Mouse (Mus musculus) naive thymus-derived CD4-positive, alpha-beta T cell, adult 5 months (primary cell): Measurements from ENCODE around the gene Gamt. TPM values are rescaled to one million over a fixed set of nuclear protein-coding genes. Genes with fewer than 3 reads are reported as not detected.

Source experiments
- polyA plus RNA-seq: library from polyadenylated mRNA; unstranded; fragments of 100-300 nt; shearing (Covaris generic); gene quantifications from one replicate; pipeline ENCODE4 v1.2.1, GENCODE M21; 2017

The Gamt gene
- polyA plus RNA-seq: not detected

GRCm38 (mm10) chr10:80260642-80261584 is at the start of gene Gamt, which contains the start of gene Dazap1:
Gamt (minus strand) TSS chr10:80261012.
Dazap1 (plus strand) TSS chr10:80261486.

GRCm38 (mm10) chr10:80295618-80296425 is 35.0 kb upstream of the Gamt start, which contains the start of gene Apc2:
Apc2 (plus strand) TSS chr10:80295977.

DNA sequence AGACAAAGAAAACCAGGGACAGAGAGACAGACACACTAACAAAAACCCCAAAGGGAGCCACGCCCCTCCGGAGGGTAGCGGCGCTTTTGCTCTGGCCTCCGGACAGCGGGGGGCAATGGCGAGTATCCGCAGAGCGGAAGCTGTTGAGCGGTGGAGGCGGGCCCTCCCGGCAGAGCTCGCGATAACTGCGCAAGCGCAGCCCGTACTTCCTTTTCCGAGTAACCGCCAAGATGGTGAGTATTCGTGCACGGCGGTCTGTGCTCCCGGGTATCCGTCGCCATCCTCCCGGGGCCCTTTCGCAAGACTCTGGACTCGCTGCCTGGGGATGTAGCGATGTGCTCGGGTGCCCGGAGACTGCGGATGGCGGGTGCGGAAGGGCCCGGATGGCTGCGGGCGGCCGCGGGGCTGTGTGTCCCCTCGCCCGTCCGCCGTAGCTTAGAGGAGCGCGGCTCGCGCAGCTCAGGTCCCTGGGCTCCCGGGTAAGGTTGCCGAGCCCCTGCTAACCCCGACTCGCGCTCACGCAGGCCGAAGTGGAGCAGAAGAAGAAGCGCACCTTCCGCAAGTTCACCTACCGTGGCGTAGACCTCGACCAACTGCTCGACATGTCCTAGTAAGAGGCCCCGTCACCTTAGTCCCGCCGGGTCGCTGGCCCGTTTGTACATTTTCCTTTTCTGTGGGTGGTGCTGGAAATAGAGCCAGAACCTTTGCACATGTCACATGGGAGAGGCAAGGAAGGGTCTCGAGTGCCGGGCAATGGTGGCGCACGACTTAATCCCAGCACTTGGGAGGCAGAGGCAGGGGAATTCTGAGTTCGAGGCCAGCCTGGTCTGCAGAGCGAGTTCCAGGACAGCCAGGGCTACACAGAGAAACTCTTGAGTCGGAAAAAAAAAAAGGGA is 31.7 kb upstream of the Gamt start, which contains the start of gene Rps15:
Gene Rps15, plus strand, starts transcription at position 203 of the 896 bp plus-strand sequence.

GRCm38 (mm10) chr10:80248971-80249640 is 11.7 kb downstream of the Gamt start, which contains the start of gene Ndufs7:
Ndufs7 (plus strand) TSS chr10:80249121.

DNA sequence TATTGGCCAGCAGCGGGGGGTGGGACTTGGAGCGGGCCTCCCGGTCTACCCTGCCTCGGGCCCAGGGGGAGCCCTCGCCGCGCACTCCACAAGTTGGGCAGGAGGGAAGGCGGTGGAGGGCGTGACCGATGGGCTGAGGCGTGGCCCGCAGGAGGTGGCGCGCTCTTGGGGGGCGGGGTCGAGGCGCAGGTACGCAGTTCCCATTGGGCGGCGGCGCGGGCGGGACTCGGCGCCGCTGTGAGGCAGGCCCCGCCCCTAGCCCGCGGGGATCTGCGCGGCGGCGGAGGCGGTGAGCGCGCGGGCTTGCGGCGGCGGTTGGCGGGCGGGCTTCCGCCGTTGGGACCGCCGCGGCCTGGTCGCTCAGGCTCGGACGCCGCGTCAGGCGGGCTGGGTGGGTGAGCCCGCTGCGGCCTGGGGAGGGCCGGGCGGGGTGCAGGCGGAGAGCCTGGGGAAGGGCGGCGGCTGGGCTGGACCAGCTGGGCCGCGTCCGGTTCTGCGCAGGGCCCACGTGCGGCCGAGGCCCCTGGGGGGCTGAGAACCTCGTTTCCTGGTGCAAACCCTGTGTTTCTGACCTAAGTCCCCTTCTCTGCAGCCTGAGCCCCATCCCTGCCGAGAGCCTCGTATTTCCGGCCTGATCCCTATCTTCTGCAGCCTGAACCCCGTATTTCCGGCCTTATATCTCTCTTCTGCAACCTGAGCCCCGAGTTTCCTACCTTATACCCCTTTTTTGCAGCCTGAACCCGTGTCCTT is 34.2 kb downstream of the Gamt start, which contains the start of gene Mum1:
Gene Mum1, plus strand, starts transcription at position 19 of the 750 bp plus-strand sequence.

Other genes starting within 250 kb of the Gamt start
- 1,026 TPM for gene Arhgap45, start 244.4 kb downstream of the Gamt start, polyA plus RNA-seq
- gene Polr2e, start 221.2 kb downstream of the Gamt start, polyA plus RNA-seq: 108 TPM
- gene Gpx4, start 213.8 kb downstream of the Gamt start, polyA plus RNA-seq: 302 TPM
- gene Sbno2, start 155.4 kb downstream of the Gamt start, polyA plus RNA-seq: 74.3 TPM
- 60.7 TPM for gene Stk11, start 145.2 kb downstream of the Gamt start, polyA plus RNA-seq
- 311 TPM for gene Atp5d, start 122.4 kb downstream of the Gamt start, polyA plus RNA-seq
- 7.2 TPM for gene Cbarp, start 120.2 kb downstream of the Gamt start, polyA plus RNA-seq
- gene Midn, start 112.7 kb downstream of the Gamt start, polyA plus RNA-seq: 2.8 TPM
- gene Cirbp, start 95.0 kb downstream of the Gamt start, polyA plus RNA-seq: 325 TPM
- 19.5 TPM for gene 1600002K03Rik, start 88.1 kb downstream of the Gamt start, polyA plus RNA-seq
- gene Efna2, start 81.5 kb downstream of the Gamt start, polyA plus RNA-seq: 0.32 TPM
- gene Mum1, start 34.6 kb downstream of the Gamt start, polyA plus RNA-seq: 106 TPM
- gene Ndufs7, start 11.9 kb downstream of the Gamt start, polyA plus RNA-seq: 171 TPM
- 91.1 TPM for gene Dazap1, start 474 bp upstream of the Gamt start, polyA plus RNA-seq
- 1,047 TPM for gene Rps15, start 31.4 kb upstream of the Gamt start, polyA plus RNA-seq
- 0.06 TPM for gene Apc2, start 35.0 kb upstream of the Gamt start, polyA plus RNA-seq
- gene 2310011J03Rik, start 59.5 kb upstream of the Gamt start, polyA plus RNA-seq: 30.5 TPM
- gene Pcsk4, start 68.5 kb upstream of the Gamt start, polyA plus RNA-seq: 8.1 TPM
- not detected for gene Reep6, start 68.9 kb upstream of the Gamt start, polyA plus RNA-seq
- not detected for gene Adamtsl5, start 87.4 kb upstream of the Gamt start, polyA plus RNA-seq
- gene Plk5, start 95.4 kb upstream of the Gamt start, polyA plus RNA-seq: not detected
- 10.9 TPM for gene Mex3d, start 126.6 kb upstream of the Gamt start, polyA plus RNA-seq
- gene Mbd3, start 138.5 kb upstream of the Gamt start, polyA plus RNA-seq: 124 TPM
- gene Uqcr11, start 145.8 kb upstream of the Gamt start, polyA plus RNA-seq: 65.7 TPM
- 94.0 TPM for gene Tcf3, start 172.6 kb upstream of the Gamt start, polyA plus RNA-seq
- not detected for gene Onecut3, start 233.8 kb upstream of the Gamt start, polyA plus RNA-seq